Mouse (Mus musculus): ENCODE results near the gene Rab10. TPM values are rescaled to one million over a fixed set of nuclear protein-coding genes. Genes with fewer than 3 reads are reported as not detected.

Rab10 gene
- polyA plus RNA-seq, 1 experiment from 2014 or later: 71.1 TPM

GRCm38 (mm10) chr12:3344155-3344554, 34.4 kb upstream of the Rab10 start:
- ATAC-seq (replicated peaks; ENCODE audit: low FRiP score): no peak
- no peak overlapping the region for H3K4me2 ChIP-seq
- H3K27ac ChIP-seq (ENCODE audit: low read depth, low read length): no peak overlapping the region
- H3K9me3 ChIP-seq (ENCODE audit: control insufficient read depth, low read length): no peaks in the 10 kb centered on the region
- no peak overlapping the region for H3K9ac ChIP-seq (ENCODE audit: low read depth, low read length)
- H3K4me3 ChIP-seq (ENCODE audit: low read depth, low read length): no peak overlapping the region
- no peak for DNase-seq (ENCODE audit: low spot score)
- no peaks in the 10 kb centered on the region for H3K4me1 ChIP-seq (replicated peaks; ENCODE audit: control insufficient read depth, insufficient read depth, low read length)
- 70% methylated on average over 2 of the region's 2 CpGs for WGBS
- H3K36me3 ChIP-seq (ENCODE audit: control insufficient read depth, insufficient read depth, low read length): no peaks in the 10 kb centered on the region
- no peaks in the 10 kb centered on the region for H3K27me3 ChIP-seq (replicated peaks; ENCODE audit: control insufficient read depth, insufficient read depth, low read length)

GRCm38 (mm10) chr12:3338931-3339330, 29.2 kb upstream of the Rab10 start:
- DNase-seq (ENCODE audit: low spot score): no peak
- no peak overlapping the region for H3K4me2 ChIP-seq
- H3K9me3 ChIP-seq (ENCODE audit: control insufficient read depth, low read length): no peaks in the 10 kb centered on the region
- no peaks in the 10 kb centered on the region for H3K27me3 ChIP-seq (replicated peaks; ENCODE audit: control insufficient read depth, insufficient read depth, low read length)
- no peaks in the 10 kb centered on the region for H3K36me3 ChIP-seq (ENCODE audit: control insufficient read depth, insufficient read depth, low read length)
- ATAC-seq (replicated peaks; ENCODE audit: low FRiP score): no peak
- 62% methylated on average over 1 of the region's 1 CpGs for WGBS
- no peaks in the 10 kb centered on the region for H3K4me1 ChIP-seq (replicated peaks; ENCODE audit: control insufficient read depth, insufficient read depth, low read length)
- H3K4me3 ChIP-seq (ENCODE audit: low read depth, low read length): no peak overlapping the region
- H3K27ac ChIP-seq (ENCODE audit: low read depth, low read length): no peak overlapping the region
- H3K9ac ChIP-seq (ENCODE audit: low read depth, low read length): no peak overlapping the region

- 68% methylated on average over 4 of the region's 4 CpGs for WGBS
Observed at GRCm38 (mm10) chr12:3329677-3330076, 19.9 kb upstream of the Rab10 start.

GRCm38 (mm10) chr12:3325232-3325631, 15.5 kb upstream of the Rab10 start:
- H3K9me3 ChIP-seq (ENCODE audit: control insufficient read depth, low read length): no peaks in the 10 kb centered on the region
- no peaks in the 10 kb centered on the region for H3K27me3 ChIP-seq (replicated peaks; ENCODE audit: control insufficient read depth, insufficient read depth, low read length)
- ATAC-seq (replicated peaks; ENCODE audit: low FRiP score) (no peak; the same call in 1 of the 2 replicates), DNase-seq (ENCODE audit: low spot score) (no peak)
- H3K4me1 ChIP-seq (replicated peaks; ENCODE audit: control insufficient read depth, insufficient read depth, low read length): no peaks in the 10 kb centered on the region
- H3K36me3 ChIP-seq (ENCODE audit: control insufficient read depth, insufficient read depth, low read length): no peaks in the 10 kb centered on the region
- no peak overlapping the region for H3K4me2 ChIP-seq
- no peak overlapping the region for H3K9ac ChIP-seq (ENCODE audit: low read depth, low read length)
- H3K4me3 ChIP-seq (ENCODE audit: low read depth, low read length): no peak overlapping the region
- no peak overlapping the region for H3K27ac ChIP-seq (ENCODE audit: low read depth, low read length)
- WGBS: 62% methylated on average over 2 of the region's 2 CpGs

More at GRCm38 (mm10) chr12:3329677-3330076, 19.9 kb upstream of the Rab10 start:
- ATAC-seq (replicated peaks; ENCODE audit: low FRiP score) (no peak), DNase-seq (ENCODE audit: low spot score) (no peak)
- H3K4me2 ChIP-seq: no peak overlapping the region
- no peaks in the 10 kb centered on the region for H3K9me3 ChIP-seq (ENCODE audit: control insufficient read depth, low read length)
- H3K4me3 ChIP-seq (ENCODE audit: low read depth, low read length): no peak overlapping the region
- no peak overlapping the region for H3K27ac ChIP-seq (ENCODE audit: low read depth, low read length)
- H3K9ac ChIP-seq (ENCODE audit: low read depth, low read length): no peak overlapping the region
- H3K36me3 ChIP-seq (ENCODE audit: control insufficient read depth, insufficient read depth, low read length): no peaks in the 10 kb centered on the region
- H3K4me1 ChIP-seq (replicated peaks; ENCODE audit: control insufficient read depth, insufficient read depth, low read length): no peaks in the 10 kb centered on the region
- no peaks in the 10 kb centered on the region for H3K27me3 ChIP-seq (replicated peaks; ENCODE audit: control insufficient read depth, insufficient read depth, low read length)

GRCm38 (mm10) chr12:3323241-3323640, 13.5 kb upstream of the Rab10 start:
- Histone ChIP-seq H3K9me3 (ENCODE audit: control insufficient read depth, low read length) (no peaks in the 10 kb centered on the region), H3K27ac (ENCODE audit: low read depth, low read length) (no peak overlapping the region)
- DNase-seq (ENCODE audit: low spot score): no peak

GRCm38 (mm10) chr12:3319377-3319776, 9.6 kb upstream of the Rab10 start:
- no peaks in the 10 kb centered on the region for H3K9me3 ChIP-seq (ENCODE audit: control insufficient read depth, low read length)
- ATAC-seq (replicated peaks; ENCODE audit: low FRiP score) (no peak), DNase-seq (ENCODE audit: low spot score) (no peak)
- H3K4me3 ChIP-seq (ENCODE audit: low read depth, low read length): no peak overlapping the region
- H3K4me2 ChIP-seq: no peak overlapping the region
- 71% methylated on average over 4 of the region's 4 CpGs for WGBS
- no peaks in the 10 kb centered on the region for H3K27me3 ChIP-seq (replicated peaks; ENCODE audit: control insufficient read depth, insufficient read depth, low read length)
- H3K27ac ChIP-seq (ENCODE audit: low read depth, low read length): no peak overlapping the region
- H3K4me1 ChIP-seq (replicated peaks; ENCODE audit: control insufficient read depth, insufficient read depth, low read length): no peaks in the 10 kb centered on the region
- no peaks in the 10 kb centered on the region for H3K36me3 ChIP-seq (ENCODE audit: control insufficient read depth, insufficient read depth, low read length)
- no peak overlapping the region for H3K9ac ChIP-seq (ENCODE audit: low read depth, low read length)

More at GRCm38 (mm10) chr12:3323241-3323640, 13.5 kb upstream of the Rab10 start:
- Histone ChIP-seq H3K4me2 (no peak overlapping the region), H3K27me3 (replicated peaks; ENCODE audit: control insufficient read depth, insufficient read depth, low read length) (no peaks in the 10 kb centered on the region), H3K4me3 (ENCODE audit: low read depth, low read length) (no peak overlapping the region), H3K9ac (ENCODE audit: low read depth, low read length) (no peak overlapping the region), H3K4me1 (replicated peaks; ENCODE audit: control insufficient read depth, insufficient read depth, low read length) (no peaks in the 10 kb centered on the region), H3K36me3 (ENCODE audit: control insufficient read depth, insufficient read depth, low read length) (no peaks in the 10 kb centered on the region)
- whole genome bisulfite sequencing: 72% methylated on average over 6 of the region's 6 CpGs
- no peak for ATAC-seq (replicated peaks; ENCODE audit: low FRiP score)

- H3K9ac ChIP-seq (ENCODE audit: low read depth, low read length): no peak overlapping the region
- no peak overlapping the region for H3K27ac ChIP-seq (ENCODE audit: low read depth, low read length)
- no peaks in the 10 kb centered on the region for H3K9me3 ChIP-seq (ENCODE audit: control insufficient read depth, low read length)
- DNase-seq (ENCODE audit: low spot score): no peak
- H3K36me3 ChIP-seq (ENCODE audit: control insufficient read depth, insufficient read depth, low read length): no peaks in the 10 kb centered on the region
- no peaks in the 10 kb centered on the region for H3K4me1 ChIP-seq (replicated peaks; ENCODE audit: control insufficient read depth, insufficient read depth, low read length)
- H3K4me2 ChIP-seq: no peak overlapping the region
- no peak overlapping the region for H3K4me3 ChIP-seq (ENCODE audit: low read depth, low read length)
- WGBS: 78% methylated on average over 3 of the region's 3 CpGs
- no peaks in the 10 kb centered on the region for H3K27me3 ChIP-seq (replicated peaks; ENCODE audit: control insufficient read depth, insufficient read depth, low read length)
- ATAC-seq (replicated peaks; ENCODE audit: low FRiP score): no peak
Observed at GRCm38 (mm10) chr12:3316937-3317336, 7.2 kb upstream of the Rab10 start.

- no peaks in the 10 kb centered on the region for H3K4me1 ChIP-seq (replicated peaks; ENCODE audit: control insufficient read depth, insufficient read depth, low read length)
- H3K4me2 ChIP-seq: no peak overlapping the region
- H3K9ac ChIP-seq (ENCODE audit: low read depth, low read length): no peak overlapping the region
- DNase-seq (ENCODE audit: low spot score): no peak
- no peaks in the 10 kb centered on the region for H3K9me3 ChIP-seq (ENCODE audit: control insufficient read depth, low read length)
- ATAC-seq (replicated peaks; ENCODE audit: low FRiP score): no peak
- no peaks in the 10 kb centered on the region for H3K27me3 ChIP-seq (replicated peaks; ENCODE audit: control insufficient read depth, insufficient read depth, low read length)
- no peak overlapping the region for H3K27ac ChIP-seq (ENCODE audit: low read depth, low read length)
- H3K36me3 ChIP-seq (ENCODE audit: control insufficient read depth, insufficient read depth, low read length): no peaks in the 10 kb centered on the region
- 56% methylated on average over 2 of the region's 2 CpGs for WGBS
- H3K4me3 ChIP-seq (ENCODE audit: low read depth, low read length): no peak overlapping the region
Observed at GRCm38 (mm10) chr12:3316083-3316482, 6.3 kb upstream of the Rab10 start.

- no peak overlapping the region for H3K9ac ChIP-seq (ENCODE audit: low read depth, low read length)
- H3K4me1 ChIP-seq (replicated peaks; ENCODE audit: control insufficient read depth, insufficient read depth, low read length): no peaks in the 10 kb centered on the region
- H3K4me2 ChIP-seq: no peak overlapping the region
- DNase-seq (ENCODE audit: low spot score) (no peak), ATAC-seq (replicated peaks; ENCODE audit: low FRiP score) (no peak)
- H3K36me3 ChIP-seq (ENCODE audit: control insufficient read depth, insufficient read depth, low read length): no peaks in the 10 kb centered on the region
- 65% methylated on average over 3 of the region's 3 CpGs for WGBS
- no peak overlapping the region for H3K27ac ChIP-seq (ENCODE audit: low read depth, low read length)
- no peak overlapping the region for H3K4me3 ChIP-seq (ENCODE audit: low read depth, low read length)
- H3K9me3 ChIP-seq (ENCODE audit: control insufficient read depth, low read length): no peaks in the 10 kb centered on the region
- H3K27me3 ChIP-seq (replicated peaks; ENCODE audit: control insufficient read depth, insufficient read depth, low read length): no peaks in the 10 kb centered on the region
Observed at GRCm38 (mm10) chr12:3312886-3313285, 3.1 kb upstream of the Rab10 start.

Data from liver, embryonic 11.5 days (tissue).